Mouse (Mus musculus) left cerebral cortex, adult 11 months (tissue): ENCODE data around the gene Nipal4.
A peak's percentile ranks its signal among the peaks of the same experiment; 100 is the strongest.
"Not testable (repeated sequence)": the region's sequence is repeated elsewhere in the genome, so short reads cannot be mapped to it uniquely, and the experiment has no call there.

Experiments used
- DNase-seq: peaks from one replicate; pipeline ENCODE4 v3.0.0; 2022; ENCODE audit warnings: low spot score

Nipal4 gene

DNA sequence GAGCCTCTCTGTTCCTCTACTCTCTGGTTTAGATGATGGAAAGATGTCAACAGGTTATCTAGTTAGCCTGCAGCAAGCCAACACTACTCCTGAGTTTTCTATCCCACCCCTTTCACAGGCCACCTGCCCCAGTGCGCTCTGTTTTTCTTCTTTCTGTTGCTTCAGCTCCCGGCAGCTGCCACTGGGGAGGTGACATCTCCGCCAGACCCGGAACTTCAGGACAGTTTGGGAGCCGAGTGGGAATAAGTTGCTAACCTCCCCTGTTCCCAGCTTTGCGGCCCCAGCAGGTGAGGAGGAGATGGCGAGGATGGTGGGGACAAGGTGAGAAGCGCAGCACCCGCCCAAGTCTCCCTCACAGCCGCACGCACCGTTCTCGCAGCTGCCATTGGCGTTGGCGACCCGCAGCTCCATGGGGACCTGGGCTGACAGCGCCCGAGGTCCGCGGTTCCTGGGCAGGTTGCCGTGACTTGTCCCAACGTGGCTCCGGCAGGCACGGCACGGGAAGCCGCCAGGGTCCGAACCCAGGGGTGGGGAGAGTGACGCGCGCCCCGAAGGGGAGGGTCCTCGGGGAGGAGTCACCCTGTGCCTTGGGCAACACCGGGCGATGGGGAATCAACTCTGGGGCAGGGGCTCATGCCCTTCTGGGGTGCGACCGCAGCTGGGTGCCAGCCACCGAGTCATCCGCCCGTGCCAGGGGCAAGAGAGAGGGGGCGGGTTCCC, at the start of gene Nipal4:
Gene Nipal4 (minus strand): TSS at position 643 of the 720 bp plus-strand sequence.
- DNase-seq, result no peak

DNA sequence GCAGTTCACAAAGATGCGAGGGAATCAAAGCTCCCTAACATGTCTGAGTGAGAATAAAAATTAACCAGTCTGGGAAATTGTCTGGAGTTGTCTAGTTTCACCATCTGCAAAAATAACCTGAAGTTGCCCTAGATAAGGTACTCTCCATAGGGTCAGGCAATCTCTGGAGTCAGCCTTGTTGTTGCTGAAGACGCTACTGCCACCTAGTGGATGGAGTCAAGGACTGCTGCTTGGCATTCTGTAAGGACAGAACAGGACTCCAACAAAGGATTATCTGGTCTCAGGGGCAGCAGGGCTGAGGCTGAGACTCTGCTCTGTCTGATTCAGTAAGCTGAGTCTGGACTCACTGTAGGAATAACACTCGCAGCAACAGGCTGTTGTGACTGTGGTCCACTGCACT, 49.0 kb upstream of the Nipal4 start:
- DNase-seq, result peak; percentile 57

DNA sequence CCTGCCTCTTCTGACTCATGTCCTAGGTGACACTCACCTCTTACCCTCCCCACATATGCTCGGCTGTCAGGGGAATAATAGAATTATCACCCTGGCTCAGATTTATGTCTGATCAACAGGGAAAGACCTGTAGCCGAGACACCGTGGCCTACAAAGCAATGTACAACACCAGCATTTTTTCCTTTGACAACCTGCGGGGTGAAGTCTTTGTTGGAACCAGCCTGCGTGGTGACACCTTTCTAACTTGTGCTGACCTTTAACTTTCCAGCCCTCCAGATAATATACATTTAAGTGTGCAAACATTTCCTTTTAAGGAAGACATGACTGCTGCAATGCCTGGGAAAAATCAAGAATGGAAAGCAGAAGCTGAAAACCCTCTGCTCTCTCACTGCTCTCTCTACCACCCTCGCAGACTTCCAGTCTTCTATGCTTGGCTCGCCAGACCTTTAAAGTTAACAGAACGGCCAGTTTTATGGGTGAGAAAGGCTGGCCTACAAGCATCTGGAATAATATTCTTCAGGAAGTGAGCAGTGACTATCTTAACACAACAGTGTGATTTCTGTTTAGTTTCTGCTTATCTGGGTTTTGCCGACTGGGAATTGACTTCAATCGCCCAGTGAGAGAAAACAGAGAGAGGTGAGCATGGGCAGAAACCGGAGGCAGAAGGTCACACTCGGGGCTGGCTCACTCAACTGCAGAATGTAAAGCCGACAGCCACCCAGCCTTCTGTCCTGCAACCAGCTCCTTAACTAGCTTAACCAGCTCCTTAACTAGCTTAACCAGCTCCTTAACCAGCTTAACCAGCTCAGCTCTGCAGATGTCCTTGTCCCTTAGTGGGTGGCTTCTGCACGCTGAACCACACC, 48.3 kb upstream of the Nipal4 start:
- DNase-seq, result no peak

DNA sequence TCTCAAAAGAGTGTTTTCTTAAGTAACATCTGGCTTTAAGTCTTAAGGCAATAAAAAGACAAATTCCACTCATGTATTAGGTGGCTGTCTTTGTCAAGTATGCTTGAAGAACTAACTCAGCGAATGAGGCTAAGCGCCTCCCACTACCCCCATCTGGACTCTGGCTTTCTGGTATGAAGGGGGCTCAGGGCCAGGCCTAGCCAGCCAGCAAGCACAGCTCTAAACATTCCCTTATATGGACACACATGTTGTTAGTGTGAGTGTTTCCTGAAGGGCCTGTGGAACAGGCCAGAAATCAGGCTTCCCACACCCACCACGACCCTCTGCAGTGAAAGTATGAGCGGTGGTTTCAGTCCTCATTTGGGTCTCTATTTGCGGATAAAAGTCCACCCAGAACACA, 47.5 kb upstream of the Nipal4 start:
- DNase-seq, result no peak

DNA sequence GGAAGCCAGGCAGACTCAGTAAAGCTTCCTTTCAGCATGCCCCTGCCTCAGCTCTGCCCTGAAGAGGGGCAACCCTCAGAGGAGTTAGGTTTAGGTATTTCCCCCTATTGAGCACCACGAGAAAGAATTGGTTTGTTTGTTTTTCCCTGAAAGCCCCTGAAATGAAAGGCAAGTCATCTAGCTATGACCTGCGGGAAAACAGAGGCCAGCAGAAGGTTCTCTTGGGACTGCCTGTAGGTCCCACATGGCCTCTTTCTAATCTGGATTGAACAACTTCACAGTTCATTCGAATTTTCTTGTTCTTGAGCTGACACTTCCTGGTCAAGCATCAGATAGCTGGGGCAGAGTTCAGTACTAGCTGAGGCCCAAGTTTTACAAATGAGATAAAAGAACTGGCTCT, 45.5 kb upstream of the Nipal4 start:
- no peak for DNase-seq

DNA sequence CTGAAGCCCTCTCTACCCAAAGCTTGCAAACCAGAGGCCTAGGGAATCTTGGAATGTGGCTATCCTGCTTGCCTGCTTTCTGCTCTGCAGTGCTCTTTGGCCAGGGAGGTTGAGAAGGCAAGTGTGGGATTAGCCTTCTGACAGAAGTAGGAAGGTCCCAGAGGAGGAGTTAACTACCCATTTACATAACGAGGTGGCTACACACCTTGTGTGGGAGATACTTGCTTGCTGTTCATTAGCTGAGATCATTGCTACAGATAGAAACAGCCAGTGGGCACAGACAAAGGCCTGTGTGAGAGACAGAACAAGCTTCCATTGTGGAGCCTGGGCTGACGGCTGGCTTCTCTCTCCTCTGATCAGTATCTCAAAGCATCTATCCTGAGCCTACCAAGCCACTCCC, 43.6 kb upstream of the Nipal4 start:
- DNase-seq, result peak; percentile 40

DNA sequence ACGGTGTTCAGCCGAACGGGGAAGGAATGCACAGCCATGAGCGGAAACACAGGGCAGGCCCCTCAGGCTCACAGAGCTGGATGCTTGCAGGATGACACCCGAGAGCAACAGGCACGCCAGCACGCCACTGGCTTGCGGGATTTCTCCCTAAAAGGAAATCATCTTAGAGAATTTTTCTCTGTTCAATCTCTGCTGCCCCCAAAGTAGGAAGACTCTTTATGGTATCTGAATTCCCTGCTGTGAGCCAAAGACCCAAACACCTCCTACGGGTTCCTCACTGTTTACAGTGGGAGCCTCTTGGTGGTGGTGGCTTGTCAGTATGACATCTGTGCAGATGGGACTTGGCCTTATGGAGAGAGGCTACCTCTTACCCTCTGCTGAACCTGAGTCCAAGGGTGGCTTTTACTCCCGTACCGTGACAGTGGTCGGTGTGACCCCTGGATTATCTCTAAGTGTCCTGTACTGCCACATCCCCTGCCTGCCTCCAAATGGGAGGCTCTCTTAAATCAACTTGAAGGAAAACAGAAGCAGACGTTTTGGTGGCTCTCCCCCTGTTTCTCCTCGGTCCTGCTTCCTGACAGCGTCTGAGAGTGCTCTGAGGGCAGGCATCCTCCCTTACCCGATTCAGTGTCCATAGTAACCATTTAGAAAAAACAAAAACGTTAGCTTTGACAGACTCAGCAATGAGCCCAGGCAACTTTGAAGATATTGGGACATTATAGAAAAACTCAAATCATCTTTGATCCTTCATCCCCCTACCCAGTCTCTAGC, 39.5 kb upstream of the Nipal4 start:
- DNase-seq, result no peak

DNA sequence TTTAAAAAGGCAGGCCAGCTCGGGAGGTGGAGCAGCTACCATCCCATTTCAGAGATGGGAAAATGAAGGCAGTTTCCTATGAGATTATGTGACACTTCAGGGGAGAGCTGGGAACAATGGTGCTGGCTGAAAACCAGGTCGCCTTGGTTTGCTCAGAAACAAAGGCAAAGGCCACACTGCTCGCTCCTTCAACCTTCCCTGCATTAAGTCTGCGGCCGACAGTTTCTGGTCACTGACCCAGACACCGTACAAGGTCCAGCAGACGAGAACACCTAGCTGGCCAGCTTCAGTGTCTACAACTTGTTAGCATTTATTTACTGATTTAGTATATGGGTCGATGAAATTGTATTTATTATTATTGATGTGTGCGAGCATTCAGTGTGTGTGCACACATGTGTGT, 38.5 kb upstream of the Nipal4 start:
- no peak for DNase-seq

DNA sequence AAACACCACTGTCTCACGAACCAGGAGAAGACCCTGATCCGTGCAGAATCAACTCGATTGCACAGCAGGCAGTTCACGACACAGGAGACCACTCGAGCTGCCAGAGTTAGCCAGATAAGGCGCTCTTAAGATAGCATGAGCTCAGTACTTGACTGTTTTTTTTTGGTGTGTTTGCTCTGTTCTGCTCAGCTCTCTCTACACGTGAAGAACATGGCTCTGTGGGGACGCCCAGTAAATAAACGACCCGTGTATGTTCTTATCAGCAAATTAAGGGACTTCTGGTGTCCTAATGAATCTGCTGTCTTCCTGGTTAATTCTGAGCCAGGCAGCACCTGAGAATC, 36.2 kb upstream of the Nipal4 start:
- no peak for DNase-seq

DNA sequence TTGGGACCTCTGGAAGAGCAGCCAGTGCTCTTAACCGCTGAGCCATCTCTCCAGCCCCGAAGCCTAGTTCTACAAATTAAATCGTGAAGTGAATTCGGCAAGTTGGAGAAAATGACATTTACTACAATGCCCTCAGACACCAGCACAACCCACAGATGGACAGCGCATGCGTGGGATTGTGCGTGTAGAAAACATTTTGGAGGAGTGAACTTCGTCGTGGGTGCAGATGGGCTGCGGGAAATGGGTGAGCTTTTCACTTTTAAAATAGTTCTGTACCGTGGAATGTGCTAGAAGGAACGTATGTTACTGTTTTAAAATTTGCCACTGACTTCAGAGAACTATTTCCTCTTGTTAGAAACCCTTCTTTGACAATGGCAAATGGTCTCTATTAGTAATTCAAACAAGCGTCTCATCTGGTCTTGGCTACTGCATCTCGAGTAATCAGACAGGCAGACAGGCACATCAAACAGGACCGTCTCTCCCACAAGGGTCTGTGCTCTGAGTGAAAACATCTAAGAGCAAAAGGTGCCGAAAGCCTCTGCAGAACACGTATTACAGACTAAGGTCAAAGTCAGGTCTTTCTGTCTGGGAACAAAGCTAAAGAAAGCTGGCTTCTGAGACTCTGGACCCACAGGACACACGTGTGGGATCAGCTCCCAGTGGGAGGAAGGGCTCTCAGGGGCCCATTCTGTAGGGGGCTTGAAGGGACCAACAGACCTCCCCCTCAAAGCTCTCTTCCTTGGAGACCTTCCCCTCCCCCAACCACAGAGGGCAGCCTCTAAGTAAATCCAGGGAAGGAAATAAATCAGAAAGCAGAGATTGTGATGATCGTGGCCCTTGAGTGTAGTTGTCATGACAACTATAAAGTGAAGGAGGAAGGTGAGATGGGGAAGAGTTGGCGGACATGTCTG, 35.6 kb upstream of the Nipal4 start:
- peak; percentile 50 for DNase-seq

DNA sequence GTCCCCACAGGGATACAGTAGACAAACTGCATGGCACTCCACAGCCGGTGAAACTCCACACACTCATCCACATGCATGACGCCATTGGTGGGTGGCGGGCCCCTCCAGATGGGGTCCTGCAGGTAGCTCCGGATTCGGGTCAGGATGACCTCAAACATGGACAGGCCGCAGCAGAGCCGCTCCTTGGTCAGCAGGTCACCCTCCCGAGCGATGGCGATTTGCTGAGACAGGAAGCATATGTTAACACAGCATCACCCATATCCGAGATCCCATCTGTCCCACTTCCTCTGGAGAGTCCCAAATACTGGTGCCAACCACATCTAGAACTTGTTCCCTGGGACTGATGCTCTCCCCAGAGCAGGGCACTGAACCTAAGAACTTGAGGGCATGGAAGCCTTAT, 34.4 kb upstream of the Nipal4 start:
- DNase-seq, result no peak

DNA sequence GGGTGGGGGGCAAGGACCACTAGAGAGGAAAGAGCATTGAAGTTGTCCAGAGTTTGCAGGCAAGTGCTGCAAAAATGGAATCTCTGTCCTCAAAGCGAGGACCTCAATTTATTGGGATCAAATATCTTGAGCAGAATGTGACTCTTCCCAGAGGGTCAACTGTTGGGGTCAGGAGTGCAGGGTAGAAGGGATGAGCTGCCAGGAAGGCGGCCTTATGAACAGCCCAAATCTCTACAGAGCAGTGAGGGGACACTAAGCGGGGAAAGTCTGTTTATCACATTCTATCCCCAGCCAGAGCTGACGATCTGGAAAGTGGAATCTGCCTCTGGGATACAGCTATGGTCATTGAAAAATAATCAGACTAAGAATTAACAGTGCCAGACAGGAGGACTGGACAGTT, 27.9 kb upstream of the Nipal4 start:
- DNase-seq, result no peak

DNA sequence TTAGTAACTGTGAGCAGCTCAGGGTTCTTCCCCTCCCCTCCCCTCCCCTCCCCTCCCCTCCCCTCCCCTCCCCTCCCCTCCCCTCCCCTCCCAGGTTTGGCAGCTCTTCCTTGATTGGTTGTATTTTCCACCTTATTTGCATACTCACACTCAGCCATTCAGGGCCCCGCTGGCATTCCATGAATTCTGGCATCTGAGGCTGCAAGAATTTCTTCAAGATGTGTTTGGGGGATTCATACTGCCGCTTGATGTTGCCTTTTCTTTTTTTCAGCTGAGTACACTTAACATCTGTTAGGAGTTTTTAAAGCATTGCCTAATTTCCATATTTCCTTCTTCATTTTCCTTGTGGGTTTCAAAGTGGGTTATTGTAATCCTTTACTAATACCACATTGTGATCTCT, 22.0 kb upstream of the Nipal4 start:
- no peak for DNase-seq

DNA sequence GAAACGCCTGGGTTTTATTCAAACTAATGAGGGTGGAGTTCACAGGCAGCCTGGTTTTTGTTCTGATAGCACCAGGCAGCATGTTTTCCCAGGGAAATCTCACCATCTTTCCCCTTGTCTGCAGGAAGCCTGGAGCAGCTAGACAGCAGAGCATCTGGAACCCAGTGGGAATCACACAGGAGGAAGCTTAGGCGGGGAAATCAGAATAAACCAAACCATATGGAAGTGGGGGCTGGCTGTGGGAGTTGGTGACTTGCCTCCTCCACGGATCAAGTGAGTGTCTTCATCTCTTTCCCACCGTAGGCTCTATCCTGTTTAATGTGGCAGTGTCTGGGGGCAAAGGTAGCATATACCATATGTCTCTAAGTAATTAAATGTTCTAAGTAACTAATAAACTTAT, 19.2 kb upstream of the Nipal4 start:
- no peak for DNase-seq

DNA sequence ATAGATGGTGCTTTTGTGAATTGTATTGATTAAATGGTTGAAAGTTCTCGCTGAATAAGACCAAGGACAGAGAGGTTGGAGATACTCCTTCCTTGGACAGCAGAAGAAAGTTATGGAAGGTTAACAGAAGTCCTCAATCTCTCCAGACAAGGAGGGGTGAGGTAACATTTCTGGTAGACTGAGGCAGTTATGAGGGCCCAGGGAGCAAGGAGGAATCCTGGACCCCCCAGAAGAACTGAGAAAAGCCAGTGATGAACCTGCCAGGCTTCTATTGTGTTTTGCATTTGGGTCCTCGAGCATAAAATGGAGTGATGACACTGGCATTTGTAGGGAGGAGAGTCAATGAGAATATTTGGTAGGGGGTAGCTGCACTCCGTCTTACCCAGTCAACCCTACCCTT, 18.6 kb upstream of the Nipal4 start:
- no peak for DNase-seq

DNA sequence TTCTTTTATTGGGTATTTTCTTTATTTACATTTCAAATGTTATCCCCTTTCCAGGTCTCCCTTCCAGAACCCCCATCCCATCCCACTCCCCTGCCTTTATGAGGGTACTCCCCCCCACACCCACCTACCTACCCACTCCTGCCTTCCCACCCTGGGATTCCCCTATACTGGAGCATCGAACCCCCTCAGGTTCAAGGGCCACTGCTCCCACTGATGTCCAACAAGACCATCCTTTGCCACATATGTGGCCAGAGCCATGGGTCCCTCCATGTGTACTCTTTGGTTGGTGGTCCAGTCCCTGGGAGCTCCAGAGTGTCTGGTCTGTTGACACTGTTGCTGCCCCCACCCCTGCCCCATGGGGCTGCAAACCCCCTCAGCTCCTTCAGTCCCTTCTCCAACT, 15.7 kb upstream of the Nipal4 start:
- DNase-seq, result not testable (repeated sequence)

DNA sequence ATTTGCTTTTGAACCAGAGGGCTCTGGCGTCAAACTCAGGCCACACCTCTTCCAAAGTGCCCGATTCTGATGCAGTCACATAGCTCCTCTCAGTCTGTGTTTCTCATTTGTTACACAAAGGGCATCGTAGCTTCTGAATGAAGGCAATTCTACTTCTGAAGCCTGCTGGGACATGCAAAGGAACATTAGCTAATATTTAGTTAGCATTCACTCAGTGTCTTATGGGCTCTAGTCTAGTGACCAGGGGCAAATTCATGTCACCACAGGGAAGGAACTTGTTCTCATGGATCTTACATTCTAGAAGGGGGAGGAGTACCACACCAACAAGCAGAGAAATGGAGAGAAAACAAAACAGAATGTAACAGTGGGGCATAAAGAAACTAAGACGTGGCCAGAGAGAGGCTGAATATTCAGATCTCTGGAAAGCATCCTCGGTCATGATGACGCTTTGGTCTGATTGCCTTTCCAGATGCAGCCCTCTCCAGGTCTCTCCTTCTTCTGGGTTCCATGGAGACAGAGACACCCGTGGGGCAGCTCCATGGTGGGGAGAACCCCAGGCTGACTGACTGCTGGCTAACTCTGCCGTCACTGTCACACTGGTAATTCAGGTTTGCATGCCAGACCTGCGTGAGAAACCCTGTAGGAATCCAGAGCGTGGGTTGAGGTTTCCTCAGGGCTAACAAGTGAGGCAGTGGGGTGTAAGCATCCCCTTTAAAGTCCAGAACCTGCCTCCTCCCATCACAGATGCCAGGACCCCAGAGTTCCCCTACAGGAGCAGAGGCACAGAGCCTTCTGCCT, 11.1 kb upstream of the Nipal4 start:
- DNase-seq, result no peak

DNA sequence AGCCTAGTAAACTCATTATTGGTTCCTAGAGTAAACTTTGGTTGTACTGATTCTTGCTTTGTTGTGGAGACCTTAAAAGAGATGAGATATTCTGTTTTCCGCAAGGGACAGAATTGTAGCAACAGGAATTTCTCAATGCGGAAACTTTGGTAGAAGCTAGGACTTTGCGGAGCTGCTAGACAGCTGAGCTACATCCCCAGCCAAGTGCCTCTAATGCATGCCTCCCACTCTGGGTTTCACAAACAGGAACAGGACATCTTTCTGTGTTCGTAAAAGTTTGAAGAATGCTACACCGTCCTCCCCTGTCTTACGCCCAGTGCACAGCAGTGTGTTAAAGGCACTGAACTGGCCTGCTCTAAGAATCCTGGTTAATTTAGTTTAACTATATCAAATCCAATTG, 9.8 kb upstream of the Nipal4 start:
- DNase-seq, result no peak

DNA sequence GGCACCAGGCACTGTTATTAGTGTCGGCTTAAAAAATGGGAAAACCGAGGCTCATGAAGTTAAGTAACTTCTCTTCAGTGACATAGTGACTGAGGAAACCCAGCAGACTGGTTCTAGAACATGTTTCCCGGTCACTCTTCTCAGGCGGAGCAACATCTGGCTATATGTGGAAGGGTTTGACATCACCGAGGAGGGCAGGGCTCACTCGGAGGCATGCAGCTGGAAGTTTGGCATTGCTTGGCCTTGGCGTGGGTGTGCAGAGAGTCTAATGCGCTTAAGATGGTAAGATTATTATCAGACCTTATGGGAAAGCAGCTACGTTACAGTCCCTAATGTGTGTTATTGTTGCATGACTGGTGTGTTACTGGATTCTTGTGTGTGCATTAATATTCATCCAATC, 5.8 kb upstream of the Nipal4 start:
- DNase-seq, result no peak

DNA sequence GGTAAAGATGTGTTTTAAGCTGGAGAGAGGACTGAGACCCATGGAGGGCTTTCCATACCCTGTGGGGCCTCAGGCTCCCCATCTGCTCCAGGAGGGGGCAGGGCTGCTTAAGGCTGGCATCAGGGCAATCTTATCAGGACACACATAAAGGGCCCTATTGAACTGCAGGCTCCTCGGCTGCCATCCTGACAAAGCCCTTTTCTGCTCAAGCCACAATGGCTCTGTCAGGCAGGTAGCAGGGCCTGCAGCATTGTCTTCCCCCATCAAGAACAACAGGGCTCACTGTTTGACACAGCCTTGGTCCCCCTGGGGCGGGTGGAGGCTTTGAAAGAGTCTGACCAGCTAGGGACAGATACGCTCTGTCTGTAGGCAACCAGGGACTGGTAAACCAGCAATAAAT, 3.6 kb upstream of the Nipal4 start:
- no peak for DNase-seq

DNA sequence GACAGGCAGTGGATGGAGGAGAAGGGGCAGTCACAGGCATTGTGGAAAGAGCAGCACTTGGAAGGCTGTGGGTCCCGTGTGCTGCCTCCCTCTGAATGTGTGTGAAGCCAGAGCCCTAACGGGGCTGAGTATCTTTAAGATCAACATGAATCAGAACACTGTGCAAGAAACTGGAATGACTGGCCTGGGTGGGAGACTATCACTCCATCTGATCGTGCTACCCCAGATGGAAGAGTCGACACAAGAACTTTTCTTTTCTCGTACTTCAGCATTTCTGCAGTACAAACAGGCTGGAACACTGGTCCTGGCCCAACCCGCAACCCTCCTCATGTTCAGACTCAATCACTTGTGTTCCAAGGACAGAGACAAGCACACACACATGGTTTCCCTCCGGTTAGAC, 2.2 kb upstream of the Nipal4 start:
- DNase-seq, result no peak
